Mouse (Mus musculus) ES-Bruce4 (cell line): ENCODE data around the gene Klk9. TPM values are rescaled to one million over a fixed set of nuclear protein-coding genes. Genes with fewer than 3 reads are reported as not detected.

Experiments used
- H3K27ac ChIP-seq: 2 replicates; pipeline ENCODE4 v1.5.1; 2012; ENCODE audit warnings: low read length, inconsistent platforms; ENCODE audit not compliant: insufficient read depth
- H3K27me3 ChIP-seq: 2 replicates; pipeline ENCODE4 v1.6.1; 2012; ENCODE audit warnings: mild to moderate bottlenecking, low read length, inconsistent platforms; ENCODE audit not compliant: control insufficient read depth, poor library complexity, insufficient read depth, severe bottlenecking
- H3K36me3 ChIP-seq: 2 replicates; pipeline ENCODE4 v1.6.1; 2012; ENCODE audit warnings: inconsistent platforms, mild to moderate bottlenecking, low read length, moderate library complexity; ENCODE audit not compliant: control insufficient read depth, poor library complexity, insufficient read depth, severe bottlenecking
- H3K4me1 ChIP-seq: one replicate; pipeline ENCODE4 v1.8.1; 2011; ENCODE audit warnings: low read length; ENCODE audit not compliant: control insufficient read depth, insufficient read depth
- H3K4me3 ChIP-seq: 2 replicates; pipeline ENCODE4 v1.5.1; 2011; ENCODE audit warnings: low read depth, mild to moderate bottlenecking, low read length
- H3K9ac ChIP-seq: 2 replicates; pipeline ENCODE4 v1.6.1; 2012; ENCODE audit warnings: low read depth, mild to moderate bottlenecking, inconsistent platforms; ENCODE audit not compliant: poor library complexity, severe bottlenecking
- H3K9me3 ChIP-seq: replicated peaks from 2 replicates; pipeline ENCODE4 v1.6.1; 2012; ENCODE audit warnings: mild to moderate bottlenecking, low read length, inconsistent platforms; ENCODE audit not compliant: control insufficient read depth, poor library complexity, insufficient read depth, severe bottlenecking
- CTCF ChIP-seq: IDR thresholded peaks from one replicate; pipeline ENCODE4 v1.8.1; 2011; ENCODE audit warnings: low read depth, low read length
- EP300 ChIP-seq: IDR thresholded peaks from 2 replicates; pipeline ENCODE4 v1.6.1; 2011; ENCODE audit warnings: low read depth, low read length; ENCODE audit not compliant: insufficient read depth
- POLR2A ChIP-seq: IDR thresholded peaks from one replicate; pipeline ENCODE4 v1.8.1; 2011; ENCODE audit warnings: low read length; ENCODE audit not compliant: insufficient read depth
- polyA plus RNA-seq: library from polyadenylated mRNA; stranded (reverse); fragments of >200 nt; gene quantifications from 2 replicates; pipeline ENCODE4 v1.2.4, GENCODE M21; 2011; ENCODE audit warnings: low read depth; ENCODE audit not compliant: missing spikeins, insufficient read depth, insufficient read length

The Klk9 gene
- polyA plus RNA-seq: not detected in 2 replicates

DNA sequence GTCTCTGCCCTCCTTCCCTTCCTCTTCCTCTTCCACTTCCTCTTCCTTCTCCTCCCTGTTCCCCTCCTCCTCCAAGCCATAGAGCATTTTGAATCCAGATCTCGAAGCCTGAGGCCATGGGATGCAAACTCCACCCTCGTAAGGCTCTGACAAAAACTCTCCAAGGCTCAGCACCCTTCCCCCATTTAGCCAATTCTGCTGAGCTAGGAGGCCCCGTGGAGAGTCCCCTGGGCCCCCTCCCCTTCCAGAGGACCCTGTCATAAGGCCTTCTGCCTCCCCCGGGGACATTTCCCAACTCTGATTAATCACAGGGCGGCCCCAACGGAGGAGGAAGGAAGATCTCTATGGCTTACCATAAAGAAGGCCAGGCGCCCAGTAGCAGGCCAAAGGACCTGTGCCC lies at the start of gene Klk9:
TSS of gene Klk9 (plus strand) at position 301 of the 400 bp plus-strand sequence.
- H3K4me3 ChIP-seq: no peak within 1 kb of the TSS
- no peak within 1 kb of the TSS for H3K27ac ChIP-seq
- H3K36me3 ChIP-seq: no peaks in the 10 kb centered on the region
- TF ChIP-seq POLR2A (no peak), CTCF (no peak), EP300 (no peak)
- no peak within 1 kb of the TSS for H3K9ac ChIP-seq
- H3K9me3 ChIP-seq: no peaks in the 10 kb centered on the region
- H3K27me3 ChIP-seq: no peaks in the 10 kb centered on the region
- no peaks in the 10 kb centered on the region for H3K4me1 ChIP-seq

GRCm38 (mm10) chr7:43747788-43748187 lies 43.9 kb upstream of the Klk9 start:
- H3K36me3 ChIP-seq: no peaks in the 10 kb centered on the region
- H3K9ac ChIP-seq: no peak overlapping the region
- TF ChIP-seq EP300: no peak
- no peak for TF ChIP-seq CTCF
- no peak for TF ChIP-seq POLR2A
- H3K9me3 ChIP-seq: peaks cover 2% of the 10 kb centered on the region; the same call in 1 of the 2 replicates
- H3K27ac ChIP-seq: no peak overlapping the region
- no peaks in the 10 kb centered on the region for H3K4me1 ChIP-seq
- H3K27me3 ChIP-seq: no peaks in the 10 kb centered on the region
- no peak overlapping the region for H3K4me3 ChIP-seq

DNA sequence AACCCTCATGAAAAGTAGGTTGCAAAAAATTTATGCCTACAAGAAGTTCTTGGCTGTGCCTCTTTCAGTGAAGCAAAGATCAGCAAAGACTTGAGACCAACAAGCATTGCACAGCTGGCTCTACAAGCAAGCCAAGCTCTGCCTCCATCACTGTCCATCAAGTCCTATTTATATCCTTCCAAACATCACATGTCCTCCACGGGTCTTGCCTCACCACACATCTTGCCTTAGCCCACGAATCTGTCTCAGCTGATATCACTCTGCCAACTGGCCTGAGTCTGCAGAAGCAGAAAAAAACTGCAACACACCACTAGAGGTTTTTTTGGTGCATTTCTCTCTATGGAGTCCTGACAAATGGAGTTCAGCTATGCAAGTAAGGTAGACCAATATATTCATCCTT lies 38.9 kb upstream of the Klk9 start:
- no peak overlapping the region for H3K27ac ChIP-seq
- H3K9me3 ChIP-seq: no peaks in the 10 kb centered on the region
- H3K27me3 ChIP-seq: no peaks in the 10 kb centered on the region
- H3K9ac ChIP-seq: no peak overlapping the region
- no peak overlapping the region for H3K4me3 ChIP-seq
- TF ChIP-seq EP300: no peak
- no peak for TF ChIP-seq POLR2A
- no peak for TF ChIP-seq CTCF
- no peaks in the 10 kb centered on the region for H3K4me1 ChIP-seq
- no peaks in the 10 kb centered on the region for H3K36me3 ChIP-seq

DNA sequence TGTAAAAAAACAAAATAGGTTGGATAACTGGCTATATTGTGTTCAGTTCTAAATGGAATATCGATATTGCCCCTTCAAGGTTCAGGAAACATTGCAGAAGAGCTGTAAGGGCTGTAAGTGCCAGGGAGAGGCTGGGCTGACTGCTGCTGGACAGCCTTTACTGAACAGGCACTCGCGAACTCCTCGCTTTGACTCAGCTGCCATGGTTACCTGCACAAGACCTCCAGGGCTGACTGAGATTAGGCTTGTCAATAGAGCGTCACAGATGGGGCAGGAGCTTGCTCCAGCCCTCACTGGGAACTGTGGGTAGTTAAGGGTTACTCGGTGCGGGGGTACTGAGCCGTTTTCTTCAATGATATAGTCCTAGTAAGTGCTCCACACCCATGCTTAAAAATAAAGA lies 25.2 kb upstream of the Klk9 start:
- Histone ChIP-seq H3K27ac (no peak overlapping the region), H3K4me3 (no peak overlapping the region), H3K9ac (no peak overlapping the region), H3K4me1 (peaks cover 3% of the 10 kb centered on the region), H3K27me3 (no peaks in the 10 kb centered on the region), H3K9me3 (0 out of 2 replicates have a peak, but pooled peaks cover 3% of the 10 kb centered on the region), H3K36me3 (no peaks in the 10 kb centered on the region)
- no peak for TF ChIP-seq CTCF
- no peak for TF ChIP-seq POLR2A
- no peak for TF ChIP-seq EP300

DNA sequence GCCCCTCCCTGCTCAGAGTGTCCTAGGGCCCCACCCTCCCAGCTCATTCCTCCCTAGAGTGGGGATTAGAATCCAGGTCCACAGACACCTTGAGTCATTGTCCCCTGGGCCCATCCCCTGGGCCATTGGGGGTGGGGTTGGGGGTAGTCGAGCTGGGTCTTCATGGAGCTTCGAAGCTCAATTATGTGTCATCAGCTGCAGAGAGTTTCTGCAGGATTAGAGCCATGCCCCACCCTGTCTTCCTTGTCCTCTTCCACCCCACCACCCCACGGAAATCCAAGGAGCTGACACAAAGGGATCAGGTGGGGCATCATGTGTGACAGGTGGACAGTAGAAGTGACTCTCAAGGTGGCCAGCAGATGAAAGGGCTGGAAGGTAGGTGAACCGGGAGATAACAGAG lies 23.1 kb upstream of the Klk9 start, which contains the start of gene Klk12:
TSS of gene Klk12 (plus strand) at position 301 of the 400 bp plus-strand sequence.
- Histone ChIP-seq H3K27me3 (no peaks in the 10 kb centered on the region), H3K4me3 (no peak within 1 kb of the TSS), H3K4me1 (peaks cover 3% of the 10 kb centered on the region), H3K9me3 (no peaks in the 10 kb centered on the region), H3K9ac (no peak within 1 kb of the TSS), H3K36me3 (no peaks in the 10 kb centered on the region), H3K27ac (no peak within 1 kb of the TSS)
- no peak for TF ChIP-seq POLR2A

DNA sequence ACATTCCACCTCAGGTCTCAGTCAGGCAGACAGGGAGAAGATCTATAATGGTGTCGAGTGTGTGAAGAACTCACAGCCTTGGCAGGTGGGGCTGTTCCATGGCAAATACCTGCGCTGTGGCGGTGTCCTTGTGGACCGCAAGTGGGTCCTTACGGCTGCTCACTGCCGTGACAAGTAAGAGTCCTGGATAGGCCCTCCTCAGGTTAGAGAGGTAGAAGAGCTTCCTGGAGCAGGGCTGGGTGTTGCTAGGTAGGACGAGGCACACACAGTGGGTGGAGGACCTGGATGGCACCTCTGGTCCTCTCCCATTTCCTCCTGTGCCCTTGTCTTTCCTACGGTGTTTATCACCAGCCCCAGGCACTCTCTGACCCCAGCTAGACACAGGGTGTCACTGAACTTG lies 22.1 kb upstream of the Klk9 start:
- no peak overlapping the region for H3K27ac ChIP-seq
- TF ChIP-seq CTCF (no peak), POLR2A (no peak), EP300 (no peak)
- H3K4me1 ChIP-seq: peaks cover 3% of the 10 kb centered on the region
- H3K27me3 ChIP-seq: no peaks in the 10 kb centered on the region
- no peak overlapping the region for H3K4me3 ChIP-seq
- H3K36me3 ChIP-seq: no peaks in the 10 kb centered on the region
- no peak overlapping the region for H3K9ac ChIP-seq
- H3K9me3 ChIP-seq: no peaks in the 10 kb centered on the region

DNA sequence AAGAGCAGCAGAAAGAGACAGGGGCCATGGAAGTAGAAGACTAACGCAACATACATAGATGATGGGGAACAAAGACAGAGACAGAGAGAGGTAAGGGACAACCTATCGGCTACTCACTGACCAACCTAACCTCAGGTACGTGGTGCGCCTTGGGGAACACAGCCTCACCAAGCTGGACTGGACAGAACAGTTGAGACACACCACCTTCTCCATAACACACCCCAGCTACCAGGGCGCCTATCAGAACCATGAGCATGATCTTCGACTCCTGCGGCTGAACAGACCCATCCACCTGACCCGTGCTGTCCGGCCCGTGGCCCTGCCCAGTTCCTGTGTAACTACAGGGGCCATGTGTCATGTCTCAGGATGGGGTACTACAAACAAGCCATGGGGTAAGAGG lies 21.0 kb upstream of the Klk9 start:
- no peaks in the 10 kb centered on the region for H3K36me3 ChIP-seq
- no peak overlapping the region for H3K27ac ChIP-seq
- no peaks in the 10 kb centered on the region for H3K9me3 ChIP-seq
- H3K27me3 ChIP-seq: no peaks in the 10 kb centered on the region
- H3K4me3 ChIP-seq: no peak overlapping the region
- no peak overlapping the region for H3K9ac ChIP-seq
- H3K4me1 ChIP-seq: peaks cover 5% of the 10 kb centered on the region
- no peak for TF ChIP-seq EP300
- no peak for TF ChIP-seq POLR2A
- TF ChIP-seq CTCF: no peak
